In genomic region chr6:146514531-146514948, GRCm38 (mm10) we compare ENCODE assay signal across 13 mouse cellular contexts. TPM values are rescaled to one million over a fixed set of nuclear protein-coding genes. Genes with fewer than 3 reads are reported as not detected.
DNase-seq lines count a peak whose midpoint lies in the region; ATAC-seq and TF ChIP-seq lines count a peak whose summit lies in the region.
"Had no signal": no experiment of that assay in that cellular context is flagged by ENCODE, and none has a peak within 500 bp of the region (broad histone marks: within the 10 kb centered on the region; RNA-seq: fewer than 3 reads in every experiment).

No protein-coding gene starts in this region.

- DNase-seq in midbrain, embryonic 11.5 days (ENCODE audit: low spot score, missing footprints) = peak; percentile 72
- DNase-seq in embryonic facial prominence, embryonic 14.5 days (ENCODE audit: low spot score) = peak; percentile 56
- DNase-seq in heart, postnatal 4 days = peak; percentile 37
- peak; percentile 72 for DNase-seq in thymus, postnatal 25 days
- DNase-seq in midbrain, postnatal 0 days (ENCODE audit: low spot score) = no peak
- DNase-seq in layer of hippocampus, postnatal 36 days = no peak
- DNase-seq: cerebellum, postnatal 10 days; kidney, postnatal 36 days; retina, postnatal 1 day had no signal

- no peaks in the 10 kb centered on the region for H3K4me1 ChIP-seq in midbrain, embryonic 11.5 days (ENCODE audit: control insufficient read depth, insufficient read depth, low read length)
- no peaks in the 10 kb centered on the region for H3K4me1 ChIP-seq in midbrain, embryonic 16.5 days (ENCODE audit: control insufficient read depth, insufficient read depth, low read length)
- H3K4me1 ChIP-seq in embryonic facial prominence, embryonic 14.5 days (ENCODE audit: control insufficient read depth, insufficient read depth, low read length) = no peaks in the 10 kb centered on the region; the same call in 1 of the 2 replicates
- no peaks in the 10 kb centered on the region for H3K4me1 ChIP-seq in midbrain, postnatal 0 days (ENCODE audit: insufficient read depth, low read length)

- H3K4me2 ChIP-seq in midbrain, embryonic 11.5 days = no peak overlapping the region
- H3K4me2 ChIP-seq in midbrain, embryonic 16.5 days (ENCODE audit: low read length) = no peak overlapping the region
- H3K4me2 ChIP-seq in embryonic facial prominence, embryonic 14.5 days (ENCODE audit: low read depth, low read length) = no peak overlapping the region
- H3K4me2 ChIP-seq in midbrain, postnatal 0 days (ENCODE audit: low read depth, low read length, poor library complexity, severe bottlenecking) = no peak overlapping the region
- H3K4me2 ChIP-seq: hindbrain, embryonic 14.5 days had no signal

- no peak overlapping the region for H3K9ac ChIP-seq in midbrain, embryonic 11.5 days (ENCODE audit: low read length)
- no peak overlapping the region for H3K9ac ChIP-seq in midbrain, embryonic 16.5 days (ENCODE audit: low read depth, low read length)
- no peak overlapping the region for H3K9ac ChIP-seq in embryonic facial prominence, embryonic 14.5 days (ENCODE audit: low read depth, low read length)
- no peak overlapping the region for H3K9ac ChIP-seq in midbrain, postnatal 0 days (replicated peaks; ENCODE audit: low read length, poor library complexity, severe bottlenecking)
- H3K9ac ChIP-seq: hindbrain, embryonic 14.5 days had no signal

- no peak overlapping the region for H3K4me3 ChIP-seq in midbrain, embryonic 11.5 days (ENCODE audit: low read depth, low read length)
- no peak overlapping the region for H3K4me3 ChIP-seq in midbrain, embryonic 16.5 days (ENCODE audit: low read depth, low read length)
- no peak overlapping the region for H3K4me3 ChIP-seq in embryonic facial prominence, embryonic 14.5 days (ENCODE audit: low read depth, low read length)
- H3K4me3 ChIP-seq in midbrain, postnatal 0 days (ENCODE audit: low read depth, low read length) = no peak overlapping the region

- H3K27ac ChIP-seq in midbrain, embryonic 11.5 days (ENCODE audit: low read depth, low read length) = no peak overlapping the region
- H3K27ac ChIP-seq in midbrain, embryonic 16.5 days (ENCODE audit: low read length) = no peak overlapping the region
- no peak overlapping the region for H3K27ac ChIP-seq in embryonic facial prominence, embryonic 14.5 days (replicated peaks; ENCODE audit: low read depth, low read length)
- H3K27ac ChIP-seq in midbrain, postnatal 0 days (ENCODE audit: low read depth, low read length) = no peak overlapping the region
- H3K27ac ChIP-seq: hindbrain, embryonic 14.5 days; macrophage; stomach, postnatal 0 days had no signal

- H3K9me3 ChIP-seq in midbrain, embryonic 11.5 days (ENCODE audit: control insufficient read depth, low read length) = no peaks in the 10 kb centered on the region
- no peaks in the 10 kb centered on the region for H3K9me3 ChIP-seq in midbrain, embryonic 16.5 days (replicated peaks; ENCODE audit: control insufficient read depth, low read length, poor library complexity, severe bottlenecking)
- H3K9me3 ChIP-seq in embryonic facial prominence, embryonic 14.5 days (ENCODE audit: control insufficient read depth, low read length) = no peaks in the 10 kb centered on the region
- H3K9me3 ChIP-seq in midbrain, postnatal 0 days (ENCODE audit: low read length) = no peaks in the 10 kb centered on the region

- 57% methylated on average over 7 of the region's 7 CpGs for WGBS in midbrain, embryonic 11.5 days
- 55% methylated on average over 7 of the region's 7 CpGs for WGBS in midbrain, embryonic 16.5 days
- 49% methylated on average over 7 of the region's 7 CpGs for WGBS in embryonic facial prominence, embryonic 14.5 days
- WGBS in midbrain, postnatal 0 days = 55% methylated on average over 7 of the region's 7 CpGs

- ATAC-seq in midbrain, embryonic 11.5 days (ENCODE audit: low FRiP score) = no peak
- ATAC-seq in midbrain, embryonic 16.5 days = no peak
- ATAC-seq in embryonic facial prominence, embryonic 14.5 days (ENCODE audit: low read depth) = peak; percentile 75; the same call in 1 of the 2 replicates
- ATAC-seq in midbrain, postnatal 0 days (ENCODE audit: low FRiP score) = no peak

- no peaks in the 10 kb centered on the region for H3K27me3 ChIP-seq in midbrain, embryonic 11.5 days (ENCODE audit: control insufficient read depth, insufficient read depth, low read length)
- no peaks in the 10 kb centered on the region for H3K27me3 ChIP-seq in midbrain, embryonic 16.5 days (ENCODE audit: control insufficient read depth, insufficient read depth, low read depth, low read length)
- H3K27me3 ChIP-seq in embryonic facial prominence, embryonic 14.5 days (replicated peaks; ENCODE audit: control insufficient read depth, insufficient read depth, low read length) = no peaks in the 10 kb centered on the region
- H3K27me3 ChIP-seq in midbrain, postnatal 0 days (ENCODE audit: insufficient read depth, low read length) = no peaks in the 10 kb centered on the region

- no peaks in the 10 kb centered on the region for H3K36me3 ChIP-seq in midbrain, embryonic 11.5 days (ENCODE audit: control insufficient read depth, insufficient read depth, low read length)
- H3K36me3 ChIP-seq in midbrain, embryonic 16.5 days (ENCODE audit: control insufficient read depth, insufficient read depth, low read length) = no peaks in the 10 kb centered on the region
- no peaks in the 10 kb centered on the region for H3K36me3 ChIP-seq in embryonic facial prominence, embryonic 14.5 days (ENCODE audit: control insufficient read depth, insufficient read depth, low read length)
- no peaks in the 10 kb centered on the region for H3K36me3 ChIP-seq in midbrain, postnatal 0 days (ENCODE audit: insufficient read depth, low read length)

- TF ChIP-seq CTCF in midbrain, postnatal 0 days (IDR thresholded peaks at IDR 0.05) = no peak

RNA-seq across cellular contexts. Expression of gene Itpr2, which starts 12.5 kb away (rescaled TPM):
- 3.9 and 4.5 TPM in 2 replicates for polyA plus RNA-seq in midbrain, embryonic 11.5 days (2014; fragmentation: Nextera tagmentation; extraction: Ambion mirVana)
- polyA plus RNA-seq in midbrain, embryonic 16.5 days (2015; fragmentation: Nextera tagmentation; extraction: Ambion mirVana) = 6.9 and 9.0 TPM in 2 replicates
- 8.9 and 13.4 TPM in 2 replicates for polyA plus RNA-seq in embryonic facial prominence, embryonic 14.5 days (2014; fragmentation: Nextera tagmentation; extraction: Ambion mirVana)
- total RNA-seq in heart, postnatal 4 days (2021) = 10 to 100 TPM; 38.6 to 45.5 TPM
- 12.9 and 15.9 TPM in 2 replicates for total RNA-seq in midbrain, postnatal 0 days (2014; rRNA removed)
- 9.1 and 9.6 TPM in 2 replicates for polyA plus RNA-seq in midbrain, postnatal 0 days (2015; fragmentation: Nextera tagmentation; extraction: Ambion mirVana)
- total RNA-seq in layer of hippocampus, postnatal 36 days (2021) = 10 to 100 TPM; 15.7 to 21.3 TPM

Comparison
In these comparisons a context has a peak if more than half of its experiments do, and no peak if none do; other contexts are left out.
1. DNase-seq: peak in midbrain, embryonic 11.5 days (single experiment), embryonic facial prominence, embryonic 14.5 days (single experiment), heart, postnatal 4 days (single experiment) and thymus, postnatal 25 days (single experiment); none in midbrain, postnatal 0 days (single experiment) and layer of hippocampus, postnatal 36 days (0 of 2).